Comparison of ENCODE assay signal across 8 mouse cellular contexts in genomic region chr1:132290921-132291675, GRCm38 (mm10). TPM values are rescaled to one million over a fixed set of nuclear protein-coding genes. Genes with fewer than 3 reads are reported as not detected.
A peak's percentile ranks its signal among the peaks of the same experiment; 100 is the strongest.
DNase-seq lines count a peak whose midpoint lies in the region; ATAC-seq and TF ChIP-seq lines count a peak whose summit lies in the region.

No protein-coding gene starts in this region.

- peak; percentile 26 to 56 for DNase-seq in kidney, postnatal 4 days
- no peak for DNase-seq in kidney, adult 2 months
- DNase-seq in R1 (ENCODE audit: low read depth, low spot score): peak; percentile 88
- no peak for DNase-seq in urinary bladder, adult 18-20 months (ENCODE audit: low spot score in 2 of 2)
- no peak for DNase-seq in gastrocnemius, adult 8-10 months (ENCODE audit: low spot score in 2 of 2)
- no peak for DNase-seq in thymus, postnatal 25 days

- no peak for TF ChIP-seq POLR2A in kidney, adult 2 months (IDR thresholded peaks at IDR 0.05; ENCODE audit: low read depth, low read length)

- no peak overlapping the region for H3K4me2 ChIP-seq in forebrain, embryonic 16.5 days (ENCODE audit: low read length)
- H3K4me2 ChIP-seq in midbrain, embryonic 16.5 days (ENCODE audit: low read length): no peak overlapping the region

- WGBS in kidney, adult 2 months: 63% methylated on average over 11 of the region's 11 CpGs
- 25% methylated on average over 11 of the region's 11 CpGs for WGBS in forebrain, embryonic 16.5 days
- 29% methylated on average over 11 of the region's 11 CpGs for WGBS in midbrain, embryonic 16.5 days

- no peaks in the 10 kb centered on the region for H3K9me3 ChIP-seq in forebrain, embryonic 16.5 days (ENCODE audit: control insufficient read depth, low read length)
- H3K9me3 ChIP-seq in midbrain, embryonic 16.5 days (replicated peaks; ENCODE audit: control insufficient read depth, low read length, poor library complexity, severe bottlenecking): no peaks in the 10 kb centered on the region

- H3K36me3 ChIP-seq in kidney, adult 2 months (ENCODE audit: control insufficient read depth, insufficient read depth, low read length): no peaks in the 10 kb centered on the region
- no peaks in the 10 kb centered on the region for H3K36me3 ChIP-seq in forebrain, embryonic 16.5 days (ENCODE audit: control insufficient read depth, insufficient read depth)
- no peaks in the 10 kb centered on the region for H3K36me3 ChIP-seq in midbrain, embryonic 16.5 days (ENCODE audit: control insufficient read depth, insufficient read depth, low read length)

- H3K4me3 ChIP-seq in kidney, adult 2 months (ENCODE audit: insufficient read depth, low read depth, low read length): no peak overlapping the region
- no peak overlapping the region for H3K4me3 ChIP-seq in forebrain, embryonic 16.5 days (replicated peaks; ENCODE audit: low read length)
- H3K4me3 ChIP-seq in midbrain, embryonic 16.5 days (ENCODE audit: low read depth, low read length): no peak overlapping the region

- ATAC-seq in forebrain, embryonic 16.5 days: peak; percentile 47
- no peak for ATAC-seq in midbrain, embryonic 16.5 days

- TF ChIP-seq CTCF in kidney, adult 2 months (conservative IDR thresholded peaks at IDR 0.05; ENCODE audit: insufficient read depth, insufficient read length, low read depth, low read length): no peak

- H3K27me3 ChIP-seq in kidney, adult 2 months (replicated peaks; ENCODE audit: control insufficient read depth, insufficient read depth, low read length): no peaks in the 10 kb centered on the region
- no peaks in the 10 kb centered on the region for H3K27me3 ChIP-seq in forebrain, embryonic 16.5 days (replicated peaks; ENCODE audit: control insufficient read depth, insufficient read depth, low read length)
- no peaks in the 10 kb centered on the region for H3K27me3 ChIP-seq in midbrain, embryonic 16.5 days (ENCODE audit: control insufficient read depth, insufficient read depth, low read depth, low read length)

- no peak overlapping the region for H3K9ac ChIP-seq in forebrain, embryonic 16.5 days (replicated peaks; ENCODE audit: low read depth, low read length)
- H3K9ac ChIP-seq in midbrain, embryonic 16.5 days (ENCODE audit: low read depth, low read length): no peak overlapping the region

- peaks cover 24% of the 10 kb centered on the region for H3K4me1 ChIP-seq in kidney, adult 2 months (ENCODE audit: control insufficient read depth, insufficient read depth, low read length)
- H3K4me1 ChIP-seq in forebrain, embryonic 16.5 days (replicated peaks; ENCODE audit: control insufficient read depth, insufficient read depth, low read length): peaks cover 56% of the 10 kb centered on the region
- peaks cover 44% of the 10 kb centered on the region for H3K4me1 ChIP-seq in midbrain, embryonic 16.5 days (ENCODE audit: control insufficient read depth, insufficient read depth, low read length)

- H3K27ac ChIP-seq in kidney, adult 2 months (ENCODE audit: insufficient read depth, low read depth, low read length): no peak overlapping the region
- peak overlapping the region; percentile 52 for H3K27ac ChIP-seq in forebrain, embryonic 16.5 days (ENCODE audit: low read length)
- H3K27ac ChIP-seq in midbrain, embryonic 16.5 days (ENCODE audit: low read length): peak overlapping the region; percentile 29; the same call in 1 of the 2 replicates

RNA-seq across cellular contexts. Expression of gene Klhdc8a, which starts 7.3 kb away (rescaled TPM):
- polyA plus RNA-seq in kidney, adult 2 months (2012; rRNA removed): 15.7 and 17.7 TPM in 2 replicates
- 2.7 and 3.4 TPM in 2 replicates for polyA plus RNA-seq in forebrain, embryonic 16.5 days (2015; fragmentation: Nextera tagmentation; extraction: Ambion mirVana)
- 8.3 and 10.8 TPM in 2 replicates for polyA plus RNA-seq in midbrain, embryonic 16.5 days (2015; fragmentation: Nextera tagmentation; extraction: Ambion mirVana)
- total RNA-seq in gastrocnemius, adult 8-10 months (2022): under 1 TPM; 0.07 to 0.32 (median 0.17) TPM

RNA-seq across cellular contexts. Expression of gene Nuak2, which starts 24.8 kb away (rescaled TPM):
- 56.1 and 73.7 TPM in 2 replicates for polyA plus RNA-seq in kidney, adult 2 months (2012; rRNA removed)
- 13.3 and 13.4 TPM in 2 replicates for polyA plus RNA-seq in forebrain, embryonic 16.5 days (2015; fragmentation: Nextera tagmentation; extraction: Ambion mirVana)
- 19.8 and 22.0 TPM in 2 replicates for polyA plus RNA-seq in midbrain, embryonic 16.5 days (2015; fragmentation: Nextera tagmentation; extraction: Ambion mirVana)
- total RNA-seq in gastrocnemius, adult 8-10 months (2022): under 1 TPM; 0.45 to 0.94 (median 0.52) TPM

Comparison
In these comparisons a context has a peak if more than half of its experiments do, and no peak if none do; other contexts are left out.
1. DNase-seq: peak in kidney, postnatal 4 days (2 of 2) and R1 (single experiment); none in kidney, adult 2 months (single experiment), urinary bladder, adult 18-20 months (0 of 2), gastrocnemius, adult 8-10 months (0 of 2) and thymus, postnatal 25 days (single experiment).